Mouse (Mus musculus): ENCODE results near the gene Mettl22. TPM values are rescaled to one million over a fixed set of nuclear protein-coding genes. Genes with fewer than 3 reads are reported as not detected.

Mettl22 gene
- polyA plus RNA-seq, 1 experiment from 2014 or later, result 9.1 TPM

GRCm38 (mm10) chr16:8513236-8513906, 42.8 kb downstream of the Mettl22 start, which contains the start of gene Abat:
Abat (plus strand) TSS chr16:8513429.
- Histone ChIP-seq H3K4me1 (replicated peaks) (peaks cover 22% of the 10 kb centered on the region), H3K36me3 (no peaks in the 10 kb centered on the region), H3K27ac (no peak within 1 kb of the TSS; the same call in 1 of the 2 replicates), H3K27me3 (peaks cover 28% of the 10 kb centered on the region), H3K4me3 (replicated peaks) (peak within 1 kb of the TSS; percentile 55), H3K4me2 (peak within 1 kb of the TSS; percentile 57), H3K9me3 (replicated peaks) (no peaks in the 10 kb centered on the region), H3K9ac (peak within 1 kb of the TSS; percentile 26; the same call in 1 of the 2 replicates)
- DNase-seq (peak; percentile 47), ATAC-seq (ENCODE audit: low read depth) (peak; percentile 85)
- WGBS (ENCODE audit: insufficient replicate concordance), result 2% methylated on average over 46 of the region's 46 CpGs

GRCm38 (mm10) chr16:8514180-8514579, 43.6 kb downstream of the Mettl22 start:
- H3K36me3 ChIP-seq, result no peaks in the 10 kb centered on the region
- no peak for ATAC-seq (ENCODE audit: low read depth)
- H3K27ac ChIP-seq, result no peak overlapping the region; the same call in 1 of the 2 replicates
- peaks cover 22% of the 10 kb centered on the region for H3K4me1 ChIP-seq (replicated peaks)
- H3K9ac ChIP-seq, result no peak overlapping the region; the same call in 1 of the 2 replicates
- H3K27me3 ChIP-seq, result peaks cover 28% of the 10 kb centered on the region
- H3K4me3 ChIP-seq (replicated peaks), result peak overlapping the region; percentile 55
- no peak for DNase-seq
- no peaks in the 10 kb centered on the region for H3K9me3 ChIP-seq (replicated peaks)
- 49% methylated on average over 4 of the region's 4 CpGs for WGBS (ENCODE audit: insufficient replicate concordance)
- peak overlapping the region; percentile 57 for H3K4me2 ChIP-seq

- Histone ChIP-seq H3K9me3 (replicated peaks) (no peaks in the 10 kb centered on the region), H3K36me3 (no peaks in the 10 kb centered on the region), H3K9ac (no peak overlapping the region), H3K4me1 (replicated peaks) (peaks cover 23% of the 10 kb centered on the region; the same call in 1 of the 2 replicates), H3K4me2 (no peak overlapping the region), H3K27me3 (no peaks in the 10 kb centered on the region), H3K4me3 (replicated peaks) (no peak overlapping the region), H3K27ac (no peak overlapping the region)
- ATAC-seq (ENCODE audit: low read depth), result no peak
- DNase-seq, result no peak
- WGBS (ENCODE audit: insufficient replicate concordance), result 62% methylated on average over 5 of the region's 5 CpGs
These were observed 49.9 kb downstream of the Mettl22 start for GRCm38 (mm10) chr16:8520525-8520924.

GRCm38 (mm10) chr16:8521322-8521721, 50.7 kb downstream of the Mettl22 start:
- DNase-seq, result no peak
- Histone ChIP-seq H3K27me3 (no peaks in the 10 kb centered on the region), H3K9ac (no peak overlapping the region), H3K27ac (no peak overlapping the region), H3K4me2 (no peak overlapping the region), H3K4me3 (replicated peaks) (no peak overlapping the region), H3K9me3 (replicated peaks) (no peaks in the 10 kb centered on the region), H3K4me1 (replicated peaks) (peaks cover 28% of the 10 kb centered on the region; the same call in 1 of the 2 replicates), H3K36me3 (no peaks in the 10 kb centered on the region)
- 42% methylated on average over 4 of the region's 4 CpGs for WGBS (ENCODE audit: insufficient replicate concordance)
- ATAC-seq (ENCODE audit: low read depth), result no peak

GRCm38 (mm10) chr16:8523480-8524144, 53.0 kb downstream of the Mettl22 start:
- Histone ChIP-seq H3K27me3 (no peaks in the 10 kb centered on the region), H3K4me3 (replicated peaks) (no peak overlapping the region), H3K4me1 (replicated peaks) (peaks cover 27% of the 10 kb centered on the region; the same call in 1 of the 2 replicates), H3K36me3 (no peaks in the 10 kb centered on the region), H3K9ac (no peak overlapping the region), H3K4me2 (no peak overlapping the region), H3K27ac (no peak overlapping the region), H3K9me3 (replicated peaks) (no peaks in the 10 kb centered on the region)
- 42% methylated on average over 11 of the region's 11 CpGs for WGBS (ENCODE audit: insufficient replicate concordance)
- DNase-seq, result no peak
- no peak for ATAC-seq (ENCODE audit: low read depth)

GRCm38 (mm10) chr16:8524163-8524847, 53.7 kb downstream of the Mettl22 start:
- 66% methylated on average over 16 of the region's 16 CpGs for WGBS (ENCODE audit: insufficient replicate concordance)
- ATAC-seq (ENCODE audit: low read depth) (no peak), DNase-seq (no peak)
- Histone ChIP-seq H3K27ac (no peak overlapping the region), H3K9me3 (replicated peaks) (no peaks in the 10 kb centered on the region), H3K36me3 (no peaks in the 10 kb centered on the region), H3K4me1 (replicated peaks) (peaks cover 27% of the 10 kb centered on the region; the same call in 1 of the 2 replicates), H3K9ac (no peak overlapping the region), H3K4me2 (no peak overlapping the region), H3K27me3 (no peaks in the 10 kb centered on the region), H3K4me3 (replicated peaks) (no peak overlapping the region)

- no peaks in the 10 kb centered on the region for H3K27me3 ChIP-seq
- no peaks in the 10 kb centered on the region for H3K36me3 ChIP-seq
- no peak overlapping the region for H3K9ac ChIP-seq
- DNase-seq (no peak), ATAC-seq (ENCODE audit: low read depth) (no peak)
- 35% methylated on average over 3 of the region's 3 CpGs for WGBS (ENCODE audit: insufficient replicate concordance)
- no peak overlapping the region; the same call in 1 of the 2 replicates for H3K27ac ChIP-seq
- no peak overlapping the region for H3K4me3 ChIP-seq (replicated peaks)
- H3K4me2 ChIP-seq, result no peak overlapping the region
- H3K9me3 ChIP-seq (replicated peaks), result no peaks in the 10 kb centered on the region
- H3K4me1 ChIP-seq (replicated peaks), result peaks cover 34% of the 10 kb centered on the region
These were observed 54.7 kb downstream of the Mettl22 start for GRCm38 (mm10) chr16:8525293-8525692.

GRCm38 (mm10) chr16:8525877-8526276, 55.3 kb downstream of the Mettl22 start:
- no peaks in the 10 kb centered on the region for H3K36me3 ChIP-seq
- H3K27ac ChIP-seq, result no peak overlapping the region
- H3K27me3 ChIP-seq, result no peaks in the 10 kb centered on the region
- ATAC-seq (ENCODE audit: low read depth), result no peak
- no peaks in the 10 kb centered on the region for H3K9me3 ChIP-seq (replicated peaks)
- H3K9ac ChIP-seq, result no peak overlapping the region
- WGBS (ENCODE audit: insufficient replicate concordance), result 42% methylated on average over 7 of the region's 7 CpGs
- no peak overlapping the region for H3K4me3 ChIP-seq (replicated peaks)
- DNase-seq, result no peak
- no peak overlapping the region for H3K4me2 ChIP-seq
- H3K4me1 ChIP-seq (replicated peaks), result peaks cover 35% of the 10 kb centered on the region

- H3K4me2 ChIP-seq, result no peak overlapping the region
- no peak for DNase-seq
- ATAC-seq (ENCODE audit: low read depth), result no peak
- H3K27ac ChIP-seq, result no peak overlapping the region
- peaks cover 24% of the 10 kb centered on the region for H3K4me1 ChIP-seq (replicated peaks)
- no peak overlapping the region for H3K4me3 ChIP-seq (replicated peaks)
- no peaks in the 10 kb centered on the region for H3K9me3 ChIP-seq (replicated peaks)
- 78% methylated on average over 1 of the region's 1 CpGs for WGBS (ENCODE audit: insufficient replicate concordance)
- H3K9ac ChIP-seq, result no peak overlapping the region
- no peaks in the 10 kb centered on the region for H3K27me3 ChIP-seq
- H3K36me3 ChIP-seq, result no peaks in the 10 kb centered on the region
These were observed 58.8 kb downstream of the Mettl22 start for GRCm38 (mm10) chr16:8529389-8529788.

GRCm38 (mm10) chr16:8530018-8530417, 59.4 kb downstream of the Mettl22 start:
- H3K4me2 ChIP-seq, result no peak overlapping the region
- no peak overlapping the region for H3K4me3 ChIP-seq (replicated peaks)
- H3K9ac ChIP-seq, result no peak overlapping the region
- no peaks in the 10 kb centered on the region for H3K27me3 ChIP-seq
- 53% methylated on average over 14 of the region's 14 CpGs for WGBS (ENCODE audit: insufficient replicate concordance)
- H3K27ac ChIP-seq, result no peak overlapping the region
- DNase-seq, result no peak
- no peaks in the 10 kb centered on the region for H3K9me3 ChIP-seq (replicated peaks)
- peaks cover 18% of the 10 kb centered on the region for H3K4me1 ChIP-seq (replicated peaks)
- H3K36me3 ChIP-seq, result no peaks in the 10 kb centered on the region
- peak; percentile 33; the same call in 1 of the 2 replicates for ATAC-seq (ENCODE audit: low read depth)

- DNase-seq (no peak), ATAC-seq (ENCODE audit: low read depth) (no peak)
- no peaks in the 10 kb centered on the region for H3K27me3 ChIP-seq
- WGBS (ENCODE audit: insufficient replicate concordance), result 66% methylated on average over 9 of the region's 9 CpGs
- H3K4me2 ChIP-seq, result no peak overlapping the region
- no peaks in the 10 kb centered on the region for H3K9me3 ChIP-seq (replicated peaks)
- no peak overlapping the region for H3K27ac ChIP-seq
- peaks cover 8% of the 10 kb centered on the region for H3K4me1 ChIP-seq (replicated peaks)
- no peak overlapping the region for H3K4me3 ChIP-seq (replicated peaks)
- H3K36me3 ChIP-seq, result no peaks in the 10 kb centered on the region
- no peak overlapping the region for H3K9ac ChIP-seq
These were observed 61.9 kb downstream of the Mettl22 start for GRCm38 (mm10) chr16:8532461-8532860.

Measured in liver, embryonic 13.5 days (tissue).